Mouse (Mus musculus) liver, postnatal 0 days (tissue): ENCODE measurements around the gene Pik3c2g.

Source experiments
- CTCF ChIP-seq: sonication (generic); IDR thresholded peaks from 2 replicates; pipeline ENCODE4 v1.5.1; 2016; ENCODE audit warnings: antibody characterized with exemption, low read depth
- EP300 ChIP-seq: IDR thresholded peaks from 2 replicates; pipeline ENCODE4 v1.6.1; 2016; ENCODE audit warnings: antibody characterized with exemption, low read depth, mild to moderate bottlenecking

GRCm38 (mm10) chr6:139947106-139947879, 360.3 kb downstream of the Pik3c2g start:
- TF ChIP-seq EP300 (no peak), CTCF (no peak)
